Comparison of ENCODE assay signal across 11 mouse cellular contexts in the genomic region with DNA sequence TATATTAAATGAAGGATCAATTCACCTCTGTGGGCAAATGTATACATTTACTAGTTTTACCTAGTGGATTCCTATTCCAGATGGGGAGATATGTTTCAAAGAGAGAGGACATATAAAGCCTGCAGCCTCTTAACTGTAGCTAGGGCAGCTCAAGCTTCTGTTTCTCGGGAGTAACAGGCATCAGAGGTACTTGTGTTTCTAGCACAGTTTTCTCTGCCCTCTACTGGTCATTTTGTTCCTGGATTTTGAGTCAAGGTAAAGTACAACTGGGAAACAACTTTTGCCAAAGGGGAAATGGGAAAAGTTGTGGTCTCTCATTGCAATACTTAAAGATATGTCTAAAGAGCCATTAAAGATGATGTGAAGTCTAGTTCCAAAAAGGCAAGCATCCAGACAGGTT. TPM values are rescaled to one million over a fixed set of nuclear protein-coding genes. Genes with fewer than 3 reads are reported as not detected.
A peak's percentile ranks its signal among the peaks of the same experiment; 100 is the strongest.
DNase-seq lines count a peak whose midpoint lies in the region; ATAC-seq lines count a peak whose summit lies in the region.
"Had no signal": no experiment of that assay in that cellular context is flagged by ENCODE, and none has a peak within 500 bp of the region (broad histone marks: within the 10 kb centered on the region; RNA-seq: fewer than 3 reads in every experiment).

No protein-coding gene starts in this region.

- no peak for DNase-seq in frontal cortex, postnatal 14 days (ENCODE audit: low spot score in 2 of 2)
- peak; percentile 9 for DNase-seq in left cerebral cortex, adult 11 months (ENCODE audit: low spot score)
- no peak for DNase-seq in left cerebral cortex, postnatal 4 days
- DNase-seq in MN1 (ENCODE audit: low spot score): peak; percentile 6
- DNase-seq in embryo, embryonic 11 days: peak; percentile 52
- DNase-seq in heart, postnatal 36 days: no peak
- DNase-seq in gastrocnemius, postnatal 36 days: no peak
- DNase-seq: adrenal gland, postnatal 14 days; gastrocnemius, postnatal 14 days had no signal

- intact Hi-C loops in left cerebral cortex, postnatal 4 days (cut with DNase I): no loop called here
- intact Hi-C loops in heart, postnatal 36 days (cut with DNase I): no loop called here
- intact Hi-C loops in gastrocnemius, postnatal 36 days (cut with DNase I): no loop called here

- peak; percentile 94 for ATAC-seq in frontal cortex, adult (ENCODE audit: low TSS enrichment)

RNA-seq across cellular contexts. Expression of gene Oxgr1, which starts 37.1 kb away (rescaled TPM):
- total RNA-seq in left cerebral cortex, postnatal 4 days (2021): under 1 TPM in 1 of 2 experiments, not detected in 1; 0.14 TPM
- not detected for total RNA-seq in heart, postnatal 36 days (2021)
- total RNA-seq in gastrocnemius, postnatal 36 days (2021): not detected
- total RNA-seq: adrenal gland, postnatal 14 days; gastrocnemius, postnatal 14 days; hematopoietic stem cell, adult 5-6 weeks had no signal

Comparison
In these comparisons a context has a peak if more than half of its experiments do, and no peak if none do; other contexts are left out.
1. DNase-seq: peak in left cerebral cortex, adult 11 months (single experiment), MN1 (single experiment) and embryo, embryonic 11 days (single experiment); none in frontal cortex, postnatal 14 days (0 of 2), left cerebral cortex, postnatal 4 days (single experiment), heart, postnatal 36 days (0 of 2) and gastrocnemius, postnatal 36 days (0 of 2).